Mouse (Mus musculus) MEL (cell line): Measurements from ENCODE around the gene Coil.

ENCODE experiments used
- CHD2 ChIP-seq: IDR thresholded peaks from 2 replicates; pipeline ENCODE4 v1.6.1; 2011; ENCODE audit warnings: low read length, improper control_type of control experiment
- CTCF ChIP-seq, 3 experiments: IDR thresholded peaks in 2 of 3; conservative IDR thresholded peaks in 1 of 3; 2 replicates each; pipeline ENCODE4 v1.5.1; 2011 to 2012; ENCODE audit warnings: low read length in 3 of 3, low read depth in 2 of 3, mild to moderate bottlenecking in 2 of 3, improper control_type of control experiment in 1 of 3, inconsistent platforms in 1 of 3, mixed read lengths in 1 of 3, moderate library complexity in 1 of 3; ENCODE audit not compliant: control insufficient read depth in 1 of 3, insufficient read depth in 1 of 3, poor library complexity in 1 of 3, severe bottlenecking in 1 of 3
- EP300 ChIP-seq, 2 experiments: IDR thresholded peaks; 2 replicates each; pipeline ENCODE4 v1.6.1; 2011; ENCODE audit warnings: improper control_type of control experiment in 2 of 2, low read length in 2 of 2, low read depth in 1 of 2, mild to moderate bottlenecking in 1 of 2
- GATA1 ChIP-seq: IDR thresholded peaks from 2 replicates; pipeline ENCODE4 v1.6.1; 2011; ENCODE audit warnings: low read depth, low read length, improper control_type of control experiment
- JUND ChIP-seq: IDR thresholded peaks from 2 replicates; pipeline ENCODE4 v1.6.1; 2011; ENCODE audit warnings: low read depth, mild to moderate bottlenecking, improper control_type of control experiment, low read length
- MAFK ChIP-seq: IDR thresholded peaks from 2 replicates; pipeline ENCODE4 v1.6.1; 2011; ENCODE audit warnings: low read depth, mild to moderate bottlenecking, low read length, improper control_type of control experiment, borderline replicate concordance
- NELFE ChIP-seq: IDR thresholded peaks from 2 replicates; pipeline ENCODE4 v1.6.1; 2011; ENCODE audit warnings: low read depth, low read length, improper control_type of control experiment
- POLR2A ChIP-seq, 2 experiments: IDR thresholded peaks; 2 replicates each; pipeline ENCODE4 v1.6.1; 2011 to 2012; ENCODE audit warnings: low read length in 2 of 2, mild to moderate bottlenecking in 2 of 2, control low read depth in 1 of 2, improper control_type of control experiment in 1 of 2, low read depth in 1 of 2, moderate library complexity in 1 of 2; ENCODE audit not compliant: control insufficient read depth in 1 of 2, insufficient read depth in 1 of 2, poor library complexity in 1 of 2
- RAD21 ChIP-seq: IDR thresholded peaks from 2 replicates; pipeline ENCODE4 v1.6.1; 2011; ENCODE audit warnings: mild to moderate bottlenecking, low read depth, low read length, improper control_type of control experiment
- ZNF384 ChIP-seq: IDR thresholded peaks from 2 replicates; pipeline ENCODE4 v1.6.1; 2012; ENCODE audit warnings: low read depth, mild to moderate bottlenecking, inconsistent platforms, low read length, improper control_type of control experiment

GRCm38 (mm10) chr11:89021687-89022086, 51.6 kb downstream of the Coil start:
- TF ChIP-seq POLR2A (IDR thresholded peaks at IDR 0.05; ENCODE audit: control insufficient read depth in 1 of 2, insufficient read depth in 1 of 2, low read depth in 1 of 2, low read length in 2 of 2, poor library complexity in 1 of 2): no peak
- no peak for TF ChIP-seq CTCF (IDR thresholded peaks at IDR 0.05 in 2 of 3, conservative IDR thresholded peaks at IDR 0.05 in 1 of 3; ENCODE audit: control insufficient read depth in 1 of 3, insufficient read depth in 1 of 3, low read depth in 2 of 3, low read length in 3 of 3, poor library complexity in 1 of 3, severe bottlenecking in 1 of 3)
- TF ChIP-seq EP300 (IDR thresholded peaks at IDR 0.05; ENCODE audit: low read depth in 1 of 2, low read length in 2 of 2): no peak
- no peak for TF ChIP-seq GATA1
- TF ChIP-seq NELFE: no peak
- no peak for TF ChIP-seq CHD2
- no peak for TF ChIP-seq ZNF384
- TF ChIP-seq MAFK: no peak
- no peak for TF ChIP-seq RAD21
- no peak for TF ChIP-seq JUND
